Mouse (Mus musculus) liver, embryonic 14.5 days (tissue): ENCODE data around the gene Cited4.

Experiments used
- CTCF ChIP-seq: IDR thresholded peaks from 2 replicates; pipeline ENCODE4 v1.5.1; 2016; ENCODE audit warnings: antibody characterized with exemption, low read depth, control low read depth
- EP300 ChIP-seq: IDR thresholded peaks from 2 replicates; pipeline ENCODE4 v1.6.1; 2016; ENCODE audit warnings: antibody characterized with exemption, low read depth

DNA sequence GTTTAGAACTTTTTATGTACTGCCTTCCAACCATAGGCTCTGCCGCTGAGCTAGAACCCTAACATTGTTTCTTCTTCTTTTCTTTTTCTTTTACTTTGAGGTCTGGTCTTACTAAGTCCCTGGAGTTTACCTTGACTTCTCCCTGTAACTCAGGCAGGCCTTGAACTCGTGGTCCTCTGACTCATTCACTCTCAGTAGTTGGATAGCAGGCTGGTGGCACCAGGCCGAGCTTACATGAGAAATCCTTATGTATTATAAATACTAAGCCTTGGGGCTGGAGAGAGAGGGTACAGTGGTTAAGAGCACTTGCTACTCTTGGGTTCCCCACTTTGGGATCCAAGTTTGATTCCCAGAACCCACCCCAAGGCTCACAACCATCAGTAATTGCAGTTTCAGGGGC lies 7.2 kb downstream of the Cited4 start:
- TF ChIP-seq CTCF = no peak
- TF ChIP-seq EP300 = no peak
